Mouse (Mus musculus) right cerebral cortex, postnatal 25 days (tissue): ENCODE data around the gene Rmi2.
"Not testable (repeated sequence)": the region's sequence is repeated elsewhere in the genome, so short reads cannot be mapped to it uniquely, and the experiment has no call there.

Experiments used
- DNase-seq: peaks from one replicate; pipeline ENCODE4 v3.0.0; 2022

Gene Rmi2

DNA sequence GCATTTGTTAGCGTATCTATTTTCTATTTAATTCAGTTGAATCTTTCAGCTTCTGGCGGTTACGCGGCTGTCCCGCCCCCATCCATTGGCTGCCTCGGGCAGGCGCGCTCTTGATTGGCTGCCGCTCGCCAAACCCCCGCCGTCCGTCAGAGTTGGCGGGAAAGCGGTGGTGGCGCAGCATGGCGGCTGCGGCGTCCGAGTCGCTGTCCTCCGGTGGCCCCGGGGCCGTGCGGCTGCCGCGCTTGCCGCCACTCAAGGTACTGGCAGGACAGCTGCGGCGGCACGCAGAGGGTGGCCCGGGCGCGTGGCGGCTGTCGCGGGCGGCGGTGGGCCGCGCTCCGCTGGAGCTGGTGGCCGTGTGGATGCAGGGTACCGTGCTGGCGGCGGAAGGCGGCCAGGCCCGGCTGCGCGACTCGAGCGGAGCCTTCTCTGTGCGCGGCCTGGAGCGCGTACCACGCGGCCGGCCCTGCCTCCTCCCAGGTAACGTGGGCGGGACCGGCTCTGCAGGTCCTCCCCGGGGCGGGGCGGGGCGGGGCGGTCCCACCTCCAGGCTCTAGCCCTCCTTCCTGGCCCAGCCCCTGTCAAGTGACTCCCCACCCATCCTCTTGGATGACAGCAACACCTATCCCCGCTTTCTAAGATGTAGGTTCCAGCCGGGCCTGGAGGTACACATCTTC, at the start of gene Rmi2:
Rmi2 (plus strand) TSS at position 149 of the 677 bp plus-strand sequence.
- peak; percentile 86 for DNase-seq

DNA sequence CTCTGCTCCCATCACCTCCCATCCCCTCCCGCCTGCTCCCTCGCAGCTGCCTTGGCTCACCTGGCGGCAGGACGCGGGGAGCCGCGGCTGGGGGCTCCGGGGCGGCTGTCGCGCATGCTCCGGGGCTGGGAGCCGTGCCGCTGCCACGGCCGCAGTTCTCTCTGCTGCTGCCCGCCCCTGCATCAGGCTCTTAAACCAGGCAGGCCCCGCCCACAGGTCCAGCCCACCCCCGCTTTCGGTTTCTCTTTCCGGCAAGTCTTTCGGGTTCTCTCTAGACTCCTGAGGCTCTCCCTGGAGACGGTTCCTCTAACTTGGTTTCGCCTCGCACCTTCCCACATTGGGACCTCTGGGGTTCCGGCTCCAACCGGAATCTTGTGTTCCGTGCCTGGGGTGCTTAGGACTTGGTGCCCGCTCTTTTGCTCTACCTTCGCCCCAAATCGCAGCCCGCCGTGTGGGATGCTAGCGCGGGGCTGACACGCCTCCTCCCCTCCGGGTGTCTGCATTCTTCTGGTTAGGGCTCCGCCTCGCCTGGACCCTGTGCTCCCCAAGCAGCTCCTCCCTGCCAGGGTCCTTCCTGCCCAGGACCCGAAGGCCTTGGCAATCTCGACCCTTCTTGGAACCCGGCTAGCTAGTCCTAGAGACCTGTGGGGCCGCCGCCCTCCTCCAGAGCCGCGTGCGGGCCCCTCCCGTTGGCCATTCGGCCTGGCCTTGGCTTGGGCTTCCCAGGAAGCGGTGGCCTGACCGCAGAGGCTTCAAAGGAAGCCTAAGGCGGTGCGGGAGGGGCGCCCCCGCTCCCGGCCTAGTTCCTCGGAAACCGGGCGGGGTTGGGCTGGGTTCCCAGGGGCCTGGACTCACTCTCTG, 49.3 kb upstream of the Rmi2 start, which contains the start of gene Socs1:
Socs1 (minus strand) TSS at position 166 of the 861 bp plus-strand sequence.
- DNase-seq: peak; percentile 80

DNA sequence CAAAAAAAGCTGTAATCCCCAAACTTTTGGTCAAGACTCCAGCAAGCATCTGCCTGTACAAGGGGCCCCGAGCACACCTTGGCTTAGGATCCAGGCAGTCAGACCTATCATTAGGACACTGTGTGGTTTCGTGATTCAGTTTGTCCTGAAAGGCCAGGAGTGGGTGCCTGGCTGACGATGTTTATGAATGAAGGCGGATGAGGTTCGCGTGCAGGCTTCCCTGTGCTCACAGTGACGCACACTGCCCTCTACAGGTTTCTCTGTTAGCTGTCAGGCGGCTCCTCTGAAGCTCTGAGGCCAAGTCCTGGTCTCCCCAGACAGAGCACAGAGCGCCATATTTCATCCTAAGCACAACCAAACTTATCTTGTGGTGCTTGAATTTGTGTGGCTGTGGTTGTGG, 48.6 kb upstream of the Rmi2 start:
- peak; percentile 78 for DNase-seq

DNA sequence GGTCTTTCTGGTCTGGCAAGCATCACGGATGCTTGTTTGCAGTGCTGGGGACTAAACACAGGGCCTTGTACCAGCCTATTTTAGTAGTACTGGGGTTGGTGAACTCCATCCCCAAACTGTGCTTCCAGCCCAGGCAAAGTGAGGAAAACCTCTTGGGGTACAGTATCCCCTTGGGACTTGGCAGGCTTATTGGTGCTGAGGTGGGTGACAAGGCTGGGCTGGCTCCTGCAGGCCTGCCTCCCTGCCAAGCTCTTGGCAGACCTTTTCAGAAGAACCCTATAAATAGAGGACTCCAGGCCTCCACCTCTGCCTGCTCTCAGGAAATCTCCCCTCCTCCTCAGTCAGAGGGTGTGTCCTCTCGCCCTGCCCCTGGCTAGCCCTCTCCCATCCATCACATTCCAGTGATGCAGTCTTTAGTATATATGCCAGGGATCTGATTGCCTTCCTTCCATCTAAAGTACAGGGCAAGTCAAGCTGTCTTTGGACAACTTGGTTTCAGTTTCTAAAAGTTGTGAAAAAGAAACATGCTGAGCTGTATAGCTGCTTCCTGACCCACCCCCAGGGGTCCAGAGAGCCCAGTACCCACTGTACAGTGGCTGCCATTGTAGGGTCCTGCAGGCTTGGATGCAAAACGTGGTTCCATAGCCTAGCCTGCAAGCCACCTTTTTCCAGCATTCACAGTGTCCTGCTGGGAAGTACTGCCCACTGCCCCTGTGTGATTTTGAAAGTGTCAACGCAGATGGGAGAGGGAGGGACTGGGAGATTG, 47.9 kb upstream of the Rmi2 start:
- no peak for DNase-seq

DNA sequence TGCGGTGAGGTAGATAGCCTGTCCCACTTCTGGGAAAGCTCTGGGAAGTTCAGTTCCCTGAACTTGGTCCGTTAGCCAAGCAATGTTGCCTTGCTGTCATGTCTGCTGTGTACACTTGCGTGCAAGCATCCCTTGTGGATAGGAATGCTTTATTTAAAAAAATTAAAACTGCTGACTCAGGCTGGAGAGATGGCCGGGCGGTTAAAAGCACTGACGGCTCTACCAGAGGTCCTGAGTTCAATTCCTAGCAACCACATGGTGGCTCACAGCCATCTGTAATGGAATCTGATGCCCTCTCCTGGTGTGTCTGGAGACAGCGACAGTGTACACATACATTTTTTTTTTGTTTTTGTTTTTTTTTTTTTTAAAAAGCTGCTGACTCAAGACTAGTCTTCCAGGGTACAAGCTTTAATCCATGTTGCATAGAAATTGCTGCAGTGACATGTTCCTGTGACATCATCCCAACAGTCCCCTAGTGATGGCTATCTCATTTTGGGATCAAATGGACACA, 47.3 kb upstream of the Rmi2 start:
- DNase-seq: no peak

DNA sequence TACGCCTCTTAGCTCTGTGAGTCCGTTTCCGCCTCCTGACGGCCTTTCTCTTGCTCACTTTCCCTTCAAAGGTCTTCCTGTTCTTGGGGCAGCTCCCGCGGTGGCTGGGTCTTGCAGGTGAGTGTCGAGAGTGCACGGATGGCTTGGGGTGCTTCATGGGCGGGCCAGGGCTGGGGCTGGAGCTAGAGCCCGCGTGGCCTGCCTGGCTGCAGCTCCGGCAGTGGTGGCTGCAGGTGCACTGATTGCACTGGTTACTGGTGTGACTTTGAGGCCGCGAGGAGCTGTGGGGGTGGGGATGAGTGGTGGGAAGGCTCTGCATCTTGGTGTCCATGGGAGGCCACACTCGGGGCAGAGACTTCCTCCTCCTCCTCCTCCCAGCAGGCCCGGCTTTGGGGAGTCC, 46.6 kb upstream of the Rmi2 start, which contains the start of gene Tnp2:
Tnp2 (minus strand) TSS at position 390 of the 400 bp plus-strand sequence.
- DNase-seq: no peak

DNA sequence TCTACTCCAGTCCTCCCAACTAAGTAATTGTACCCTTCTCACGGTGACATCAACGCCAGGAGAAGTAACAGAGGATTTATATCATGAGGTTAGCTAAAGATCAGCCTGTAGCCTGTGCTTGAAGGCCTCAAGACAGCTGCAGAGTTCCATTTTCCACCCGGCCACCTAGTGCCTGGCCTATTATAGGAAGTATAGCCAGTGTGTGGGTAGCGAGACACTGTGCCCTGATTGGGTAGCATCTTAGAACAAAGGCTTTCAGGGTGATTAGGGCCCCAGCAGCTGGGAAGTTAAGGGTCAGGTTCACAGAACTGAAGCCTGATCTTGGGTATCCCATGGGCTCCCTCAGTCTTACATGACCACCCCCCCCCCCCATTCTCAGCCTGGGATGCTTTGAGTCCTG, 46.0 kb upstream of the Rmi2 start:
- no peak for DNase-seq

DNA sequence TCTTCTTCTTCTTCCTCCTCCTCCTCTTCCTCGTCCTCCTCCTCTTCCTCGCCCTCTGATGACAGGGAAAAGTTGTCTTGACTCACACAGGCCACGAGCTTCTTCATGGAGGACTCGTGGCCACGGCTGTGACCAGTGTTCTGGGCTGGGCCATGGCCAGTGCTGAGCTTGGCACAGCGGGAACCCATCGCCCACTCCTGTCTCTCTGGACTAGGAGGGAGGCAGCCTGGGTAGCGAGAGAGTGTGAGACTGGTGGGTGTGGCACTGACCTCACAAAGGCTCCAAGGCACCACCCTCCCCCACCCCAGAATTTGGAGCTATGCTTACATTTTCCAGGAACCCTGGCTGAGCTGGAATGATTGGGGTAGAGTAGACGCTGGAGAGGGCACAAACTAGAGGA, 44.2 kb upstream of the Rmi2 start, which contains the start of gene Prm3:
Prm3 (minus strand) TSS at position 213 of the 400 bp plus-strand sequence.
- DNase-seq: no peak

DNA sequence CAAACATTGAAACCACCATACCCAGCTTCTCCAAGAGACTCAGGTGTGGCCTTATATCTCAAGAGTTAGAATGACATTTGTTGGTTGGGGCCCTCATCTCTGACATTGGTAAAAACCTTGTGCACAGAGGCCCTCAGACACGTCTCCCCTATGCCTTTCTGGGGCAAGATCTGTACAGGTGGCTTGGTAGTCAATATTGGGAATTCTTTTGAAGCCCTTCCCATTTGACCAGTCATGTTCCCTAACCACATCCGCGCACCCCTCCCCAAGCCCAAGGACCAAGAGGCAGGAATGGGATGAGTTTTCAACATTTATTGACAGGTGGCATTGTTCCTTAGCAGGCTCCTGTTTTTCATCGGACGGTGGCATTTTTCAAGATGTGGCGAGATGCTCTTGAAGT, 38.8 kb upstream of the Rmi2 start, which contains the start of gene Prm2:
Prm2 (minus strand) TSS at position 101 of the 400 bp plus-strand sequence.
- no peak for DNase-seq

DNA sequence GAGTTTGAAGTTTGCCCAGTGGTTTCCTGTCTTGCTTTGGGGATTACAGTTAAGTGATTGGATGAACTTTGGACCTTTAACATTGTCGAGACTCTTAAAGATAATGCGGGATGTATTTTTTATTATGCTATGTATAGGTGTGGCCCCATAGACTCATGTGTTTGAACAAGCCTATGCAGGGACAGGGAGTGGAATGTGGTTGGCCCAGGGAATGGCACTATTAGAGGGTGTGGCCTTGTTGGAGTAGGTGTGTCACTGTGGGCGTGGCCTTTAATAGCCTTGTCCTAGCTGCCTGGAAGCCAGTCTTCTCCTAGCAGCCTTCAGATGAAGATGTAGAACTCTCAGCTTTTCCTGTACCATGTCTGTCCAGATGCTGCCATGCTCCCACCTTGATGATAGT, 32.4 kb upstream of the Rmi2 start:
- not testable (repeated sequence) for DNase-seq

DNA sequence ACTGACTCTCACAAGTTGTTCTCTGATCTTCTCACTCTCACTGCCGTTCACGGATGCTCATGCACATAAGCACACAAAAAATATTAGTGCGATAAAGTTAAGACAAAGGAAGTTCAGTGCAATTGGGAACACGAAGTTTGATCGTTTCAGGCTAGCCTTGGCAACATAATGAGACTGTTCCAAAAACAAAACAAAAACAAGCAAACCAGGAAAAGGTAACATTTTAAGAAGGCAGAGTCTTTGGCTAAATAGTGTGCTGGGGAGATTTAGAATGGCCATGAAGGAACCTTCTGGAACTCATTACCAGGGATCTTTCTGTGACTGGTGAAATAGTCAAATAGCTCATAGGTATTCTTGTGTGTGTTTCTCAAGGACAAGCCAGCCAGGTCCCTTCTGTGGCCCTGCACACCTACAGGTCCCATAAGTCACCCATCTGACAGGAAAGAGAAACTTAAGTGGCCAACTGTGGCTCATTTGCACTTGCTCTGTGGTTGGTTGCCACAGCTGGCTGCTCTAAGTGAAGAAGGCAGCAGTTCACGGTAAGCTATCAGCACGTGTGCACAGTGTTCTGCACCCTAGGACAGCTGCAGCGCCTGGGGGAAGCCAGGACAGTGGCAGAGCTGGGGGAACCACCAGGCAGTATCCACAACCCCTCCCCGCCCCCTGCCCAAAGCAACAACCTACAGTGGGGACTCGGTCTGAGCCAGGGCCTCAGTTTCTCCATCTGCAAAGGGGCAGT, 28.9 kb upstream of the Rmi2 start, which contains the start of gene Prm1:
Prm1 (minus strand) TSS at position 51 of the 739 bp plus-strand sequence.
- DNase-seq: no peak

DNA sequence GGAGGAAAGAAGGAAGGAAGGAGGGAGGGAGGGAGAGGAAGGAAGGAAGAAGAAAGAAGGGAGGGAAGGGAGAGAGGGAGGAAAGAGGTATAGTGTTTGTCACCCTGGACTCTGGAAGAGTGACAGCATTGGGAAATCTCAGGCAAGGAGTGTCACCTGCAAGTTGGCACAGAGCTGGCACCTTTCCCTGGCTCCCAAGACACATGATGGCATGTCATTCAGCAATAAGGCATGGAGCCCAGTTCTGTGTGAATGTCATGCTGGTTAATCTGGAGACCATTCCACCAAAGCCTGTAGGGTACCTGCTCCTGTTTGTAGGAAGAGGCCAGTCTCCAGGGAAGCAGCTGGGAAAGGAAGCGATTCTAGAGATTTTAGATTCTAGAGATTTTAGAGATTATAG, 24.5 kb upstream of the Rmi2 start:
- DNase-seq: no peak

DNA sequence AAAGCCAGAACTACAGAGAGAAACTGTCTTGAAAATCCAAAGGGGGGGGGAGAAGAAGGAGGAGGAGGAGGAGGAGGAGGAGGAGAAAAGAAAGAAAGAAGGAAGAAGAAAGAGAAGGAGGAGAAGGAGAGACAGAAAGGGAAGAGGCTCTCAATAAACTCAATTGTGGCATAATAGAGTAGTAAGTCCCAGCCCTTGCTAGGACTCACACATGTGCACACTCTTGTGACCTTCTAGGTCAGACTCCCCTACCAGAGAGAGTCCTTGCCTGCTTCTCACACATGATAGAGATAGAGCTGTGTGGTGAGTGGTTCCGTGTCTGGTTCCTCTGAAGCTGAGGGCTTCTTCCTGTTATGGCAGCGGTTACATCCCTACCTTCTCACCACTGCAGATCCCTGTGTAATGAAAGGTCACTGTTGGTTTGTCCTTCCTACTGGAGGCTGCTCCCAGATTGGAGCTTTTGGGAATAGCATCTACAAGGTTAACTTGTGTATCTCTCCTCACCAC, 21.9 kb upstream of the Rmi2 start, which contains the start of gene Gm11172:
Gm11172 (plus strand) TSS at position 51 of the 507 bp plus-strand sequence.
- DNase-seq: no peak

DNA sequence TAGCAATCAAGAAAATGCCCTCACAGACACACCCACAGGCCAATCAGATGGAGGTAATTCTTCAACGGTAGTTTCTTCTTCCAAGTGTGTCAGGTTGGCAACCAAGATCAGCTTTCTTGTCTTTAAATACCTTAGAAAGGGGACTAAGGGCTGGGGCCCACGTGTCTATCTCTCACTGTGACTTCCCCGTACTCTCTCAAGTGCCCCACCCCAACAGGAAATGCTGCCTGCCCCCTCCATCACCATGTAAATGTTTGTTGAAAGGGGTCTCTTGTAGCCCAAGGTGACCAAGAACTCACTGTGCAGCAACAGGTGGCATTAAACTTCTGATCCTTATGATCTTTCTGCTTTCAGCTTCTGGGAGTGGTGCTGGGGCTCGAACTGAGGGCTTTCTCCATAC, 21.1 kb upstream of the Rmi2 start:
- DNase-seq: no peak

DNA sequence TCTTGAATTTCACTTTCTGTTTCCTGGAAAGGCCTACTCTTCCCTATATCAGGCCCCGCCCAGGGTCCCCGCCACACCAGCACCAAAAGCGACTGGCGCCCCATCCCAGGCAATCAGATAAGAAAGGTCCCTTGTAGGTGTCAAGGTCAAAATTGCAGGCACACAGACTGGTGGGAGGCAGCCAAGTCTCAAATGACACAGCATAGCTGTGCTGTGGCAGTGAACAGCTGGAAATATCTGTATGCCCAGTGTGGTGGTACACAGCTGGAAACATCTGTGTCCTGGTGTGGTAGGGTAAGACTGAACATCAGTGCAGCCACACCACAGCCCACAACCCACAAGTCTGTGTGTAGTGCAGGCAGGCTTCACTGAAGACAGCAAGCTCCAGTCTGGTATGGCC, 20.0 kb upstream of the Rmi2 start:
- DNase-seq: no peak

DNA sequence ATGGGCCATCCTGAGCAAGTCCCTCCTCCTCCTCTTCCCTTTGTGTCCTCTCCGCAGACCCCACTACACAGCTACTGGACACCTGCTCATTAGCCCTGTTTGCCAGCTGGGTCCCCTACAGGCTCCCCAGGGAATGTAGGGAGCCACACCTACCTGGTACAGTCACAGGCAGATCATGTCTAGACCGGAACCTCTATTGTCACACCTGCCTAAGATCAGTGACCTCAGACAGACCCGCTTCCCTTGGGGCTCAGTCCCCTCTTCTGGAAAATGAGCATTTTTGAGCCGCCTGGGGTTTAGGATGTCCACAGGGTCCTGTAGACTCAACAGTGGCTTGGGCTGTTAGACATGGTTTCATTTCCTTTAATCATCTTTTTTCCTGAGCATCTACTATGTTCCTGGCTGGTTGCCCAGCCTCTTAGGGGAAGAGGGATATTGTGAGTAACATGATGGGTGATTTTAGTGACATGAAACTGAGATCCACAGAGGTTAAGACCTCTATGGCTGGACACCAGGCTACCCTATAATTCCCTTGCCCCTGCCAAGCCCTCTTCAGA, 16.2 kb upstream of the Rmi2 start:
- DNase-seq: no peak

DNA sequence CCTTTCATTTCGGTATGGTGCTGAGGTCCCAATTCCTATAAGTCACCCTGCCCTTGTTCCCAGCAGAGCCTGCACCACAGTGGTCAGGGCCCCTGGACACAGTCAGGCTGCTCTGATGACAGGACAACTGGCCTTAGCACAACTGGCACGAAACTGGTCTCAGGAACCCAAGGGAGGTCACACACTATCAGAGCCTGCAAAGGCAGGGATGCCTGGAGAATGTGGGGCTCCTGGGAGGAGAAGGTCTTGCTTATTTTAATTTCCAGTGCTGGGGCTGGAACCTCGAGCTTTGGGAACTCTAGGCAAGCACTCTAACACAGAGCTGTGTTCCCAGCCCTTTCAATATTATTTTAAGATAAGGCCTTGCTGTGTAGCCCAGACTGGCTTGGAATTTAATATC, 14.9 kb upstream of the Rmi2 start:
- DNase-seq: no peak

DNA sequence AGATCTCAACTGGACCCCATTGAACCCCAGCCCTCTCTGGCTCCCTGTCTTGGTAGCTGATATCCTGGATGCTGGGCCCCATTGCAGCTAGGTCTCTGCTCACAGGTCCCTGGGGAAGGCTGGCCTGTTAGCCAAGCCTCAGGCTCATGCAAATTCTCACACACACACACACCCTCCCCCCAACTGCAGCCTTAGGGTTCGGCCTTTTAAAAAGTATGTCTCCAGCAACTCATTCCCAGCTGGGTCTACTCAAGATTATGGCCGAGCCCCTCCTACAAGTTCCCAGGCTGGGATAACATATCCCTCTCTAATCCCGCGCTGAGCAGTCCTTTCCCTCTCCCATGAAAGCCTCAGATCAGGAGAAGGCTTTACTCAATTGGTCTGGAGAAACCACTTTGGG, 13.5 kb upstream of the Rmi2 start:
- no peak for DNase-seq

DNA sequence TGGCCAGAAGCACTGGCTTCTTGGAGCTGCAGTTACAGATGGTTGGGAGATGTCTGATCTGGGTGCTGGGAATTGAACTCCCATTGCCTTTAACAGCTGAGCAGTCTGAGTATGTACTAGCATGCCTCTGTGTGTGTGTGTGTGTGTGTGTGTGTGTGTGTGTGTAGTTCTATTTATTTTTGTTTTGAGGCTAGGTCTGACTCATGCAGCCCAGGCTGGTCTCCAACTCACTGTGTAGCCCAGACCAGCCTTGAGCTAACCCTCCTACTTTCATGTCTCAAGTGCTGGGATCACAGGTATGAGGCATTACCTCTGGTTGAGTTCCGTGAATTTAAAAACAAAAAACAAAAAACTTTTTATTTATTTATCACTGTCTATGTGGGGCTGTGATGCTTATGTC, 10.3 kb upstream of the Rmi2 start:
- DNase-seq: no peak

DNA sequence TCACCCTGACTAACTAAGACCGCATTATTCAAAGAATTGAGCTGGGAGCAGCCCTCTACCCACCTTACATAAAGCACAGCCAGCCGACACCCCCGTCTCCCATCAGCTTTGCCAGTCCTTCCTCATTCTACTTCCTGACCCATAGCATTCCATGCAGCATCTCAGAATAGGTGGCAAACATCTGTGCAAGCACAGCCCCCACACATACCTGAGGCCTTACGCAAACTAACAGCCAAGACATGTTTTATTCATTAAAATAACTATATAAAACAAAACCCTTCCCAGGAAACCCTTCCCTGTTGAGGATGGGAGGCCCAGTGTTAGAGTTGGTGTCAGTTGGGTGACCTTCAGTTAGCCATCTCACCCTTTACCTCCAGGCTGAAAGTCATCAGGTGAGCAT, 9.0 kb upstream of the Rmi2 start:
- DNase-seq: no peak

DNA sequence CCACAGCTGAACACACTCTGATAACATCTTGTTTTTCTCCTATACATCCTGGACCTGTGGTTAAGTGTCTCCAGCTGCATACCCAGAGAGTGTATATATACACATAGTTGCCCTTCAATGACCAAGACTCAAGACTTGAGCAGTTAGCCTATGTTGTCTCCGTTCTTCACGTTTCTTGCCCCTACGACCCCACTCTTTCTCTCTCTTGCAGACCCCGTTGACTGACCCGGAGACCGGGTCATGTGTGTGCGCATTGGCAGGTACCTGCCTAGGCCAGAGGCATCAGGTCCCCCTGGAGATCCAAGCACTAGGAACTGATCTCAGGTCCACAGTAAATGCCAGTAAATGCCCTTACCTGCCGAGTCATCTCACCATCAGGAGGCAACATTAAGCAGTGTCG, 7.6 kb upstream of the Rmi2 start:
- no peak for DNase-seq
